32 mouse cellular contexts compared by ENCODE assay signal in genomic region chr13:89709497-89710201, GRCm38 (mm10). TPM values are rescaled to one million over a fixed set of nuclear protein-coding genes. Genes with fewer than 3 reads are reported as not detected.
DNase-seq lines count a peak whose midpoint lies in the region; ATAC-seq and TF ChIP-seq lines count a peak whose summit lies in the region.
"Had no signal": no experiment of that assay in that cellular context is flagged by ENCODE, and none has a peak within 500 bp of the region (broad histone marks: within the 10 kb centered on the region; RNA-seq: fewer than 3 reads in every experiment).

No protein-coding gene starts in this region.

- no peak for TF ChIP-seq CTCF in intestine, postnatal 0 days (IDR thresholded peaks at IDR 0.05; ENCODE audit: low read depth)
- TF ChIP-seq CTCF in liver, postnatal 0 days (IDR thresholded peaks at IDR 0.05; ENCODE audit: low read depth) = no peak

- no peak overlapping the region for H3K27ac ChIP-seq in intestine, embryonic 14.5 days (ENCODE audit: low read depth)
- H3K27ac ChIP-seq in intestine, postnatal 0 days (ENCODE audit: low read depth, low read length) = no peak overlapping the region
- no peak overlapping the region for H3K27ac ChIP-seq in liver, embryonic 12.5 days
- H3K27ac ChIP-seq in liver, postnatal 0 days (ENCODE audit: low read depth) = no peak overlapping the region
- H3K27ac ChIP-seq: forebrain, embryonic 10.5 days; forebrain, embryonic 15.5 days; hindbrain, embryonic 13.5 days; kidney, postnatal 0 days; limb, embryonic 10.5 days; limb, embryonic 15.5 days; macrophage; midbrain, embryonic 13.5 days; neural tube, embryonic 13.5 days had no signal

- WGBS in intestine, embryonic 14.5 days = 42% methylated on average over 4 of the region's 4 CpGs
- WGBS in intestine, postnatal 0 days = 33% methylated on average over 4 of the region's 4 CpGs
- 58% methylated on average over 4 of the region's 4 CpGs for WGBS in liver, embryonic 12.5 days (ENCODE audit: insufficient replicate concordance)
- WGBS in liver, postnatal 0 days (ENCODE audit: insufficient replicate concordance) = 53% methylated on average over 4 of the region's 4 CpGs

- peaks cover 3% of the 10 kb centered on the region for H3K4me1 ChIP-seq in intestine, embryonic 14.5 days (replicated peaks; ENCODE audit: control insufficient read depth, insufficient read depth, low read length)
- no peaks in the 10 kb centered on the region for H3K4me1 ChIP-seq in intestine, postnatal 0 days (replicated peaks; ENCODE audit: control insufficient read depth, insufficient read depth, low read length)
- no peaks in the 10 kb centered on the region for H3K4me1 ChIP-seq in liver, embryonic 12.5 days
- H3K4me1 ChIP-seq in liver, postnatal 0 days (ENCODE audit: insufficient read depth) = no peaks in the 10 kb centered on the region
- H3K4me1 ChIP-seq: forebrain, embryonic 10.5 days; forebrain, embryonic 15.5 days; hindbrain, embryonic 13.5 days; limb, embryonic 15.5 days; midbrain, embryonic 13.5 days; neural tube, embryonic 13.5 days had no signal

- ATAC-seq in intestine, embryonic 14.5 days (replicated peaks; ENCODE audit: low FRiP score, low TSS enrichment, low read depth) = 0 out of 2 replicates have a peak, but pooled peaks have one; percentile 40
- no peak for ATAC-seq in intestine, postnatal 0 days
- peak; percentile 62; the same call in 1 of the 2 replicates for ATAC-seq in liver, embryonic 12.5 days
- peak; percentile 96 for ATAC-seq in liver, postnatal 0 days
- no peak for ATAC-seq in activated CD4-positive, CD25-positive, alpha-beta regulatory T cell, adult 4 months
- ATAC-seq: forebrain, embryonic 15.5 days; midbrain, embryonic 13.5 days had no signal

- no peak for TF ChIP-seq EP300 in liver, postnatal 0 days (IDR thresholded peaks at IDR 0.05; ENCODE audit: low read depth)

- H3K9me3 ChIP-seq in intestine, embryonic 14.5 days (ENCODE audit: control insufficient read depth, low read length) = no peaks in the 10 kb centered on the region
- H3K9me3 ChIP-seq in intestine, postnatal 0 days (ENCODE audit: control insufficient read depth) = no peaks in the 10 kb centered on the region
- H3K9me3 ChIP-seq in liver, embryonic 12.5 days (replicated peaks) = no peaks in the 10 kb centered on the region
- no peaks in the 10 kb centered on the region for H3K9me3 ChIP-seq in liver, postnatal 0 days (ENCODE audit: low read length)
- H3K9me3 ChIP-seq: embryonic facial prominence, embryonic 13.5 days; forebrain, embryonic 10.5 days; forebrain, embryonic 15.5 days; G1E; hindbrain, embryonic 13.5 days; limb, embryonic 10.5 days; limb, embryonic 15.5 days; midbrain, embryonic 13.5 days; neural tube, embryonic 13.5 days had no signal

- H3K9ac ChIP-seq in intestine, embryonic 14.5 days (ENCODE audit: low read length) = no peak overlapping the region
- H3K9ac ChIP-seq in intestine, postnatal 0 days (ENCODE audit: low read depth, low read length) = no peak overlapping the region
- H3K9ac ChIP-seq in liver, embryonic 12.5 days = no peak overlapping the region
- no peak overlapping the region for H3K9ac ChIP-seq in liver, postnatal 0 days (replicated peaks)
- H3K9ac ChIP-seq: embryonic facial prominence, embryonic 13.5 days; forebrain, embryonic 15.5 days; hindbrain, embryonic 13.5 days; limb, embryonic 15.5 days; midbrain, embryonic 13.5 days; neural tube, embryonic 13.5 days had no signal

- H3K4me2 ChIP-seq in intestine, embryonic 14.5 days (ENCODE audit: low read length) = no peak overlapping the region
- no peak overlapping the region for H3K4me2 ChIP-seq in intestine, postnatal 0 days (replicated peaks; ENCODE audit: low read depth)
- H3K4me2 ChIP-seq in liver, embryonic 12.5 days = no peak overlapping the region
- H3K4me2 ChIP-seq in liver, postnatal 0 days (ENCODE audit: low read depth, low read length) = no peak overlapping the region
- H3K4me2 ChIP-seq: embryonic facial prominence, embryonic 13.5 days; forebrain, embryonic 15.5 days; heart, embryonic 11.5 days; hindbrain, embryonic 13.5 days; limb, embryonic 15.5 days; midbrain, embryonic 13.5 days; neural tube, embryonic 13.5 days had no signal

- no peak for DNase-seq in intestine, embryonic 14.5 days (ENCODE audit: low spot score)
- no peak for DNase-seq in liver, postnatal 0 days
- no peak for DNase-seq in ovary, adult 18-20 months (ENCODE audit: low spot score)
- DNase-seq in layer of hippocampus, postnatal 14 days (ENCODE audit: low spot score in 2 of 2) = no peak
- DNase-seq: adrenal gland, postnatal 25 days; cerebellum, adult 11-12 months; cerebellum, adult 9-11 months; embryo, embryonic 11 days; gastrocnemius, postnatal 36 days; heart, adult 18-20 months; heart, postnatal 36 days; kidney, adult 8-10 months; kidney, postnatal 4 days; lung, postnatal 10 days; retina, postnatal 1 day; right cerebral cortex, postnatal 25 days; thymus, postnatal 14 days had no signal

- H3K36me3 ChIP-seq in intestine, embryonic 14.5 days (ENCODE audit: control insufficient read depth, insufficient read depth, low read length) = peaks cover 35% of the 10 kb centered on the region
- no peaks in the 10 kb centered on the region for H3K36me3 ChIP-seq in intestine, postnatal 0 days (ENCODE audit: control insufficient read depth, insufficient read depth)
- H3K36me3 ChIP-seq in liver, embryonic 12.5 days = no peaks in the 10 kb centered on the region
- no peaks in the 10 kb centered on the region for H3K36me3 ChIP-seq in liver, postnatal 0 days (replicated peaks; ENCODE audit: insufficient read depth, low read length)
- H3K36me3 ChIP-seq: G1E had no signal

- no peak overlapping the region for H3K4me3 ChIP-seq in intestine, embryonic 14.5 days (ENCODE audit: low read depth, low read length)
- H3K4me3 ChIP-seq in intestine, postnatal 0 days (ENCODE audit: low read depth, low read length) = no peak overlapping the region
- H3K4me3 ChIP-seq in liver, embryonic 12.5 days = no peak overlapping the region
- no peak overlapping the region for H3K4me3 ChIP-seq in liver, postnatal 0 days (ENCODE audit: low read depth, low read length)
- H3K4me3 ChIP-seq: embryonic facial prominence, embryonic 13.5 days; forebrain, embryonic 10.5 days; forebrain, embryonic 15.5 days; hindbrain, embryonic 13.5 days; limb, embryonic 10.5 days; limb, embryonic 15.5 days; midbrain, embryonic 13.5 days; neural tube, embryonic 13.5 days had no signal

- no peaks in the 10 kb centered on the region for H3K27me3 ChIP-seq in intestine, embryonic 14.5 days (replicated peaks; ENCODE audit: control insufficient read depth, insufficient read depth, low read length)
- no peaks in the 10 kb centered on the region for H3K27me3 ChIP-seq in intestine, postnatal 0 days (replicated peaks; ENCODE audit: control insufficient read depth, insufficient read depth, low read length)
- H3K27me3 ChIP-seq in liver, embryonic 12.5 days (replicated peaks) = no peaks in the 10 kb centered on the region
- H3K27me3 ChIP-seq in liver, postnatal 0 days (ENCODE audit: insufficient read depth, low read length) = no peaks in the 10 kb centered on the region
- H3K27me3 ChIP-seq: embryonic facial prominence, embryonic 13.5 days; forebrain, embryonic 15.5 days; hindbrain, embryonic 13.5 days; limb, embryonic 15.5 days; midbrain, embryonic 13.5 days; neural tube, embryonic 13.5 days had no signal

RNA-seq across cellular contexts. Expression of gene Vcan, which starts 32.7 kb away (rescaled TPM):
- 40.2 and 42.8 TPM in 2 replicates for polyA plus RNA-seq in intestine, embryonic 14.5 days (2014; fragmentation: Nextera tagmentation; extraction: Ambion mirVana)
- polyA plus RNA-seq in intestine, postnatal 0 days (2015; fragmentation: Nextera tagmentation; extraction: Ambion mirVana) = 4.4 and 5.0 TPM in 2 replicates
- polyA plus RNA-seq in liver, embryonic 12.5 days (2016; fragmentation: Nextera tagmentation; extraction: Ambion mirVana) = 2.9 and 4.6 TPM in 2 replicates
- 0.89 and 1.2 TPM in 2 replicates for polyA plus RNA-seq in liver, postnatal 0 days (2015; fragmentation: Nextera tagmentation; extraction: Ambion mirVana)
- under 1 TPM in 1 of 2 experiments, not detected in 1; 0.58 TPM for polyA plus RNA-seq in activated CD4-positive, CD25-positive, alpha-beta regulatory T cell, adult 4 months (2017; shearing (Covaris generic))
- total RNA-seq in layer of hippocampus, postnatal 14 days (2021) = 10 to 100 TPM; 34.6 to 39.0 TPM
- polyA plus RNA-seq: G1E had no signal

Comparison
In these comparisons a context has a peak if more than half of its experiments do, and no peak if none do; other contexts are left out.
1. ATAC-seq: peak in intestine, embryonic 14.5 days (single experiment), liver, embryonic 12.5 days (single experiment) and liver, postnatal 0 days (single experiment); none in intestine, postnatal 0 days (single experiment) and activated CD4-positive, CD25-positive, alpha-beta regulatory T cell, adult 4 months (single experiment).